Mouse (Mus musculus) liver, postnatal 0 days (tissue): ENCODE results near the gene 2010111I01Rik.

Source experiments
- CTCF ChIP-seq: sonication (generic); IDR thresholded peaks from 2 replicates; pipeline ENCODE4 v1.5.1; 2016; ENCODE audit warnings: antibody characterized with exemption, low read depth
- EP300 ChIP-seq: IDR thresholded peaks from 2 replicates; pipeline ENCODE4 v1.6.1; 2016; ENCODE audit warnings: antibody characterized with exemption, low read depth, mild to moderate bottlenecking

DNA sequence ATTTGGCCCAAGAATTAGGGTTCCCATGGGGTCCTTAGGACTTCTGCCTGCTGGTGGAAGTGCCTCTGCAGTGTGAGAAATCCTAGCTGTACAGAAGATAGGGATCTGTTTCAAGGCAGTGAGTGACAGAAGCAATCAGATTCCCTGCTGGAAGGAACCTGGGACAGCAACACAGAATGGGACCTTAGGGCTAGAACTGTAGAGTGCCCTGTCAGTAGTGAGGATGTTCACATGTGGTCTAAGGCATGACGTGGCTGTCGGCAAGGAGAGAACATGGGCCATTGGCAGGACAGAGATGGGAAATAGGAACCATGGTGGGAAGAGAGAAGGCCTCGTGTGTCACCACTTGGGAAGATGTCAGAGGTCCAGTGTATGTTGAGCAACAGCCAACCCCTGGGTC is 344.9 kb downstream of the 2010111I01Rik start:
- TF ChIP-seq EP300 (no peak), CTCF (no peak)
